Mouse (Mus musculus) spleen, embryonic (tissue): Measurements from ENCODE around the gene Ager.

ENCODE experiments used
- CTCF ChIA-PET: fragments of 350-600 bp; sonication (Branson Sonifier 250); formaldehyde crosslinking; loops from one replicate; lab custom pipeline; 2022; lab: Charles Lee

Gene Ager

GRCm38 (mm10) chr17:34629221-34629751 is 31.6 kb downstream of the Ager start, which contains the start of gene Prrt1:
TSS of gene Prrt1 (plus strand) at chr17:34629533.
- CTCF ChIA-PET = no interaction called here

DNA sequence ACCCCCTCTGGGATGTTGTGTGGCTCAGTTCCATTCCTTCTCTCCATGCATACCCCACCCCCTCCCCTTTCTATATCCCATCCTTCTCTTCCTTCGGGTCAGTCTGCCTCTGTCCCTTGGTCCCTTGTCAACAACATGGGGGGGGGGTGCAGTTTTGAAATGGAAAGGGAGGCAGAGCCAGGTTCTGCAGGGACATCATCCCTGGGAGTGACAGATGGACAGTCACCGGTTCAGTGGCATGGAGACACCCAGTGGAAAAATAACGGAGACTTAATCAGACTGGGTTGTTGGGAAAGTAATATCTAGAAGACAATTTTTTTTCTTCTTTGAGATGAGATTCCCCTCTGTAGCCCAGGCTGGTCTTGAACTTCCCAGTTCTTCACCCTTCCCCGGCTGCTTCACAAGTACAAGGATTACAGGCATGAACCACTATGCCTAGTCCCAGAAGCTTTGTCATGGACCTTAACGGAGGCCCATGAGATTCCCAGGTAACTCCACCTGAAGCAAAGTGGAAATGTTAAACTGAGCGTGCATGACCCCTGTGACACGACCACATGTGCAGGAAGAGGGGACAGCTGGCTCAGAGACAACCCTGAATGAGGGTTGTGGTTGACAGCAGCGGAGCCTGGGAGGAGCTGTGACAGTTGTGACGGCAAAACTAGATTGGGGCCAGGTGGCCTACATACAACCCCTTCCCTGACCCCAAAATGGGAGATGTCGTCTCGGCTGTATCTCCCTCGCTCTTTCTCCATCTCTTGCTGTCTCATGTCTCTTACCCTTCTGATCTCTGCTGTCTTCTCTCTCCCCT is 32.3 kb downstream of the Ager start:
- CTCF ChIA-PET = no interaction called here

DNA sequence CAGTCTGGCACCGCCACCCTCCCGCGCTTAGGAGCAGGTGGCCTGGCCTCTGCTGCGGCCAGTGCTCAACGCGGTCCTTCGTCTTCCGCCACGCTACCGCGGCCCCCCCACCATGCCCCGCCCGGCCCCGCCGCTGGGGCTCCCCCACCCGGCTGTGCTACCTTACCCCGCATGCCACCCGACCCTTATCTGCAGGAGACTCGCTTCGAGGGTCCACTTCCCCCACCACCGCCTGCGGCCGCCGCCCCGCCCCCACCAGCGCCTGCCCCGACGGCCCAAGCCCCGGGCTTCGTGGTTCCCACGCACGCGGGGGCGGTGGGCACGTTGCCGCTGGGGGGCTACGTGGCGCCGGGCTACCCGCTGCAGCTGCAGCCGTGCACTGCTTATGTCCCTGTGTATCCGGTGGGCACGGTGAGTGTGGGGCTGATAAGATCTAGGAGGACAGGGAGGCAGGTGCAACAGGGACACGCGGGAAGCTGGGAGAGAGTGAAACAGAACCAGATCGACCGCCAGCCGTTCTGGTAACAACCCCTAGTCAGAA is 33.2 kb downstream of the Ager start:
- CTCF ChIA-PET = interaction anchor here (0.7 kb wide), 1 partner anchor 70 kb away, joined by 3 read pairs; no protein-coding TSS in a partner anchor

DNA sequence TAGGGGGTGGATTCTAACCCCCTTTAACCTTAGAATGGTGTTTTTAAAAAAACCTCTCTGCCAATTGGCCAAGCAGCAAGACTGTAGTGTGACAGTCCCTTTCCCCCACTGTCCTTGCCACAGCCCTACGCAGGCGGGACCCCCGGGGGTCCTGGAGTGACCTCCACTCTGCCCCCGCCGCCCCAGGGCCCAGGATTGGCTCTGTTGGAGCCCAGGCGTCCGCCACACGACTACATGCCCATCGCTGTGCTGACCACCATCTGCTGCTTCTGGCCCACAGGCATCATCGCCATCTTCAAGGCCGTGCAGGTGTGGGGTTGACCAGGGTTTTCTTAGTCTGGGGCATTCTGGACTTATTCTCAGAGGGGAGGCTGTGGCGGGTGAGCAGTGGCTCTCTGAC is 34.0 kb downstream of the Ager start:
- CTCF ChIA-PET = interaction anchor here (0.7 kb wide), 1 partner anchor 71 kb away, joined by 3 read pairs; no protein-coding TSS in a partner anchor

GRCm38 (mm10) chr17:34632261-34632691 is 34.6 kb downstream of the Ager start:
- CTCF ChIA-PET = no interaction called here

- CTCF ChIA-PET = no interaction called here
These were observed 38.0 kb downstream of the Ager start for GRCm38 (mm10) chr17:34635671-34636070.

DNA sequence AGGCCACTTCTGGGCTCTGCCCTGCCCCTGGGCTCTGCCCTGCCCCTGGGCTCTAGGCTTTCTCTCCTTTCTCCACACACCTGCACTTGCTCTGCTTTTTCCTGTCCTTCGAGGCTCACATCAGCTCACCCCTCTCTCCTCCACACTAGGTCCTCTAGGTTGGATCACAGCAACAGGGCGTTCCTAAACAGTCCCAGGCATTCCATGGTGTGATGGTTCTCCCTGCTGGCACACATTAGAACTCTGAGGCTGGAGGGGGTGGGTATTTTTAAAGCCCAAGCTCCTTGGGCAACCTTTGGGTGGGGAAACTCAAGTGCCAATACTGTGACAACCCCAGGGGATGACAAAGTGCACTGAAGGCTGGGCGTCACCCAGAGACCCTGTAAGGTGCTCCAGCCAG is 39.8 kb downstream of the Ager start:
- CTCF ChIA-PET = no interaction called here

- CTCF ChIA-PET = no interaction called here
These were observed 42.0 kb downstream of the Ager start for GRCm38 (mm10) chr17:34639461-34640255.

- CTCF ChIA-PET = interaction anchor here (0.5 to 0.6 kb wide), 2 partner anchors 13 to 669 kb away, joined by 3 read pairs; partner anchors contain the start of gene Ppt2
These were observed 43.3 kb downstream of the Ager start for GRCm38 (mm10) chr17:34640778-34641601.

DNA sequence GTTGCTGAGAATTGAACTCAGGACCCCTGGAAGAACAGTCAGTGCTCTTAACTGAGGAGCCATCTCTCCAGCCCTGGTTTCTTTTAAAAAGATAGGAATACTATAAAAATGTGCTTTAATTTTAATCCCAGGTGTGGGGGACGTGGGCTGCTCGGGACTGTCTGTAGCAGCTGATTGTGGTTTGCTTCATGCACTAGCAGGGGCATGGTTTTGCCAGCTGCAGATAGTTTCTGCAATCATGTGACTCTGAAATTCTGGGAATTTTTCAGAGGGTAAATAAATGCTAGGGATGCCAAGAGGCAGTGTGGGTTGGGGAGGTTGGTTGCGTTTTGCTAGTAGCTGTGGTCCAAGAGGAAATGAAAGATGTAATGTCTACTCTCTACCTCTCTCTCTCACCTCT is 44.3 kb downstream of the Ager start:
- CTCF ChIA-PET = no interaction called here

DNA sequence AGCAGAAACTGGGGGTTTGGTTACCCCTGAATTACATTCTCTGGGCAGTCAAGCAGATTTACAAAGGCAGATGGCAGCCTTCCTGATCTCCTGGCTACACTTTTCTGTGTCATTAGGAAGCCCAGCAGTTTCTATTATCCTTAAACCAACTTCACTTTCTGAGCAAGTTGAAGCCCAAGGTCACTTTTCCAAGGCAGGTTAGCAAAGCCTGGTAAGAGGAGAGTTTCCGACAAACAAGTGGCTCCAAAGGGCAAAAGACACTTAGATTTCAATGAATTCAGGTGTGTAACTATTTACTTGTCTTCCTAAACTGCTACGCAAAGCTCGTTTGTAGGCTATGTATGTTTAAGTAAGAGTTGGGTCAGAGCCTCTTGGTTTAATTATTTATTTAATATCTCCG is 45.7 kb downstream of the Ager start:
- CTCF ChIA-PET = no interaction called here

GRCm38 (mm10) chr17:34643944-34644343 is 46.3 kb downstream of the Ager start:
- CTCF ChIA-PET = no interaction called here

GRCm38 (mm10) chr17:34644608-34645007 is 46.9 kb downstream of the Ager start, which contains the start of gene Fkbpl:
TSS of gene Fkbpl (plus strand) at chr17:34644764.
- CTCF ChIA-PET = interaction anchor here (0.8 kb wide), 1 partner anchor 689 kb away, joined by 4 read pairs; the partner anchor contains the start of gene Rps18

DNA sequence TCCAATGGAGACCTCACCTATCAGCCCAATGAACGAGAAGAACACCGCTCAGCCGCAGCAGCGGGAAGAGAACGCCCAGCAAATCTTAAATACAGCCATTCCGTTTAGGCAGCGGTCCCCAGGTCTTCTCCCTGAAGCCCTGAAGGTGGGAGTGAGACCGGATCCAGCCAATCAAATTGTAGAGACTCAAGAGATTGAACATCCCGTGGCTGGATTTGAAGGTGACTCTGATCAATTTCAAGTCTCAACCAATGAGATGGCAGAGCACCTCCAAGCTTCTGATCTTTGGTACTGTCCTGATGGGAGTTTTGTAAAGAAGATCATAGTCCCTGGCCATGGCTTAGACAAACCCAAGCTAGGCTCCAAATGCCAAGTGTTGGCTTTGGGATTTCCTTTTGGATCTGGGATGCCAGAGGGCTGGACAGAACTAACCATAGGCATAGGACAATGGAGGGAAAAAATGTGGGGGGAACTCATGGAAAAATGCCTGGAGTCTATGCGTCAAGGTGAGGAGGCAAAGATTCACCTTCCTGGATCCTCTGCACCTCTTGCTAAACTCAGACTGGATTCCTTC is 47.7 kb downstream of the Ager start:
- CTCF ChIA-PET = interaction anchor here (0.6 to 0.8 kb wide), 2 partner anchors 230 to 689 kb away, joined by 4 to 9 read pairs; partner anchors contain the start of gene Rps18

GRCm38 (mm10) chr17:34645831-34646511 is 48.3 kb downstream of the Ager start:
- CTCF ChIA-PET = interaction anchor here (0.6 kb wide), 1 partner anchor 229 kb away, joined by 9 read pairs; no protein-coding TSS in a partner anchor

GRCm38 (mm10) chr17:34646906-34647787 is 49.5 kb downstream of the Ager start, which contains the start of gene Atf6b:
TSS of gene Atf6b (plus strand) at chr17:34647146.
- CTCF ChIA-PET = no interaction called here

- CTCF ChIA-PET = no interaction called here
These were observed 50.7 kb downstream of the Ager start for GRCm38 (mm10) chr17:34648141-34648890.
